Mouse (Mus musculus) left cerebral cortex, adult 2 months (tissue): ENCODE data around the gene Maml2. TPM values are rescaled to one million over a fixed set of nuclear protein-coding genes. Genes with fewer than 3 reads are reported as not detected.

Experiments used
- DNase-seq, 2 experiments: peaks; one replicate each; pipeline ENCODE4 v3.0.0; 2021 to 2022; ENCODE audit warnings: low spot score in 2 of 2, mixed read lengths in 1 of 2; ENCODE audit errors: extremely low spot score in 1 of 2
- H3K27ac ChIP-seq: fragments of 200-600 bp; 2 replicates; pipeline ENCODE4 v1.8.1; 2022
- H3K4me3 ChIP-seq: fragments of 200-600 bp; 2 replicates; pipeline ENCODE4 v1.8.1; 2022
- CTCF ChIP-seq: fragments of 200-600 bp; IDR thresholded peaks from 2 replicates; pipeline ENCODE4 v1.8.1; 2022; ENCODE audit warnings: antibody characterized with exemption, mild to moderate bottlenecking, moderate library complexity
- intact Hi-C: fragments of 180-260 bp; cut with DNase I; formaldehyde crosslinking; loops from one replicate; pipeline ENCODE4 v1.15.1; 2025
- total RNA-seq, 2 experiments: library from RNA; stranded (reverse); gene quantifications; 2 replicates each; pipeline ENCODE4 v1.2.3; 2021

The Maml2 gene
- total RNA-seq, 2 experiments from 2014 or later: 7.1 to 7.2 TPM

DNA sequence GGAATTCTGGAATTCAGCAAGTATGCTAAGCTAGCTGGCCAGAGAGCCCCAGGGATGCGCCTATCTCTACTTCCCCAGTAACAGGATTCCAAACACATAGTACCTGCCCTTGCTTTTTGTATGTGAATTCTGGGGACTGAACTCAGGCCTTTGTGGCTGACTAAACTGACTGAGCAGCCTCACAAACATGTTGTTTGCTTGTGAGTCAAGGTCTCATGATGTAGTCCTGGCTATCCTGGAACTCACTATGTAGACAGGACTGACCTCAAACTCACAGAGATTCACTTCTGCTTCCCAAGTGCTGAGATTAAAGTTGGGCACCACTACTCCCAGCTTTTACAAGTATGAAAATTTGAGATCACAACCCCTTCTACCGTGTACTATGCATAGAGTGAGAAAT lies 16.2 kb downstream of the Maml2 start:
- H3K27ac ChIP-seq: no peak overlapping the region
- intact Hi-C loops: no loop called here
- DNase-seq: no peak

DNA sequence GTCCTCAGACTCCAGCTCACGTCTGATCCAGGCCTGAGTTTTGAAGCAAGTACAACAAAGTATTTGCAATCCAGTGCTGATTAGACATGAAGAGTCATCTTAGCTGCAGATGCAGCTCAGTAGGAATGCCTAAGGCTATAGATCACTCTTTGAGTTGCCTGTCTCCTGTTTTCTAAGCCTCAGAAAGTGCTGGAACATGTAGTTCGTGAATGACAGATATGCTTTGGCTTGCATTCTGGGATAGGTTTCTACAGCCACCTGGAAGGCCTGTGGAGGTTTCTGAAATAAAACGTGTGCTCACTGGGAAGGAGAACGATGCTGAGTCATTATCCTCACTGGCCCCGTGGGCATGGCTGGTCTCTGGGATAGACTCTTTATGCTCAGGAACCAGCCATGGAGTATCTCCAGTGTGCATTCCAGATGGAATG lies 16.8 kb downstream of the Maml2 start:
- no peak overlapping the region for H3K4me3 ChIP-seq
- H3K27ac ChIP-seq: no peak overlapping the region
- TF ChIP-seq CTCF: no peak
- no peak for DNase-seq
- intact Hi-C loops: no loop called here

More for the DNA sequence above, 16.2 kb downstream of the Maml2 start:
- H3K4me3 ChIP-seq: no peak overlapping the region
- TF ChIP-seq CTCF: no peak

DNA sequence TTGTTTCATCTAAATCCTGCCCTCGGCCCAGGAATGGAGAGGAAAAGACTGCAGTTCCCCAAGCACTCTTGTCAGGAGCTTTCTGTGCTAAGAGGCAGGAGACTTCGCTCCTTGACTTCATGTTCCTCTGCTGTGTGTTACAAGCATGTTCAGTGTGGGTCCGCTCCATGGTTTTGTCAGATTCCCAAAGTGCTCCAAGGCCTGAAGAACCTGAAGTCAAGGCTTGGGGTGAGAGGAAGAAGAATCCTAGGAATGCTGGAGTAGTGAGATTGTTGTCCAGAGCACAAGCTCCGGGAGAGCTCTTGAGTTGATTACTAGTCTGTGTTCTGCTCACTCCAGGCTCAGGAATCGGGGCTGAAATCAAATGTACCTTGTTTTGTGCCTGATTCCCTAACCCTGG lies 17.6 kb downstream of the Maml2 start:
- H3K27ac ChIP-seq: no peak overlapping the region; the same call in 1 of the 2 replicates
- no peak for DNase-seq
- H3K4me3 ChIP-seq: no peak overlapping the region
- TF ChIP-seq CTCF: no peak
- intact Hi-C loops: no loop called here

DNA sequence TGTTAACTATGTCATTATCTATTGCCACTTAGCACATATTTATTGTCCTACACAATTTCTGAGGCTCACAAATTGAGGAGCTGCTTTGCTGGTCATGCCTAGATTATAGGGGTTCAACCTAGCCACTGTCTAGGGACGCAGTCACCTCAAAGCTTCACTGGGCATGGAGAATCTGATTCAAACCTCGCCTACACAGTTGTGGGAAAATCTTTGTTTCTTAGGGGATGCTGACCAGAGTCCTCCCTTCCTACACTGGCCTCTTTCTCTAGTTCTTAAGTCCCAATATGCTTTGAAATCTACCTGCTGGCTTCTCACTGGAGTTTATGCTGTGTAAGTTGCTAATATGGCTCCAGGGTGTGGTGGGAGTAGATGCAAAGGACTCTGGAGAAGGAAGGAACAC lies 21.8 kb downstream of the Maml2 start:
- no peak for DNase-seq
- TF ChIP-seq CTCF: no peak
- intact Hi-C loops: no loop called here
- Histone ChIP-seq H3K27ac (no peak overlapping the region), H3K4me3 (no peak overlapping the region)

DNA sequence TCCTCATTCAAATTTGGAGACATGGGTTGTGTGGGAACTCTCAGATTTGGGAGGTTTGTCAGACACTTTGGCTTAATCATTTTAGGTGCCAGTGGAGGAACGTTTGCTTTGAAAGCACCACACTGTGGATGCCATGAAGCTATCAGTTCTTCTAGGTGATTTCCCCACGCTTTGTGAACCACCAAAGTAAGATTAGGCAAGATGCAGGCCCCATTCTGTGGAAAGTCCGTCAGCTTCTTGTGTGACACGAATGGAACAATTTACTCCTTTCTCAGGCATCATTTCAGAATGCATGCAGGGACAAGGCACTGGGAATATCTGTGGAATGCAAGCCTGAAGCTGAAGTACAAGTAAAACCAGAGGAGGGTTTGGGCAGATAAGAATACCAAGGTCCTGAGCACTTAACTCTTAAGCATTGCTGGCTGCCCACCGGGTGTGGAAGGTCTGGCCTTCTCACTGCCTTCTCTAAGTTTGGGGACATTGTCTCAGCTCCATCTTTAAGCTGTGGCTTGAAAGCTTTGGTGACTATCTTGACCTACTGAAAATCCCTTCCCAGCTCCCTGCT lies 23.1 kb downstream of the Maml2 start:
- Histone ChIP-seq H3K4me3 (no peak overlapping the region), H3K27ac (no peak overlapping the region)
- intact Hi-C loops: no loop called here
- TF ChIP-seq CTCF: no peak
- no peak for DNase-seq

DNA sequence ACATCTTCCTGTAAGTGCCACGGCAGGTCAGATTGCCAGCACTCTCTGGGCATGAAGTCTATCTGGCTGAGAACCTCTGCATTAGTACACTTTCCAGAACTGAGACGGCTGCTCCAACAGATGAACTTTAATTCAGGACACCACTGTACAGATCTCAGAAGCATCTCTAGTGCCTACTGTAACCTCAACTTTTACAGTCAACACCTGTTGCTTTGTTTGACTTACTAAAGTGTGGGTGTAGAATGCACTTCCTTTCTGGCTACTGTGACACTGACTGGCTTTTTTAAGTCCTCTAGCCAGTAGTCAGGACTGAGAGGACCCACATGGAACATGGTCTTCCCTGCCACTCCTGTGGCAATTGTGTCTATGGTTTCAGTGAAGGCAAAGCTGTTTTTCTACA lies 25.3 kb downstream of the Maml2 start:
- intact Hi-C loops: no loop called here
- Histone ChIP-seq H3K4me3 (no peak overlapping the region), H3K27ac (no peak overlapping the region)
- DNase-seq: no peak
- TF ChIP-seq CTCF: no peak

DNA sequence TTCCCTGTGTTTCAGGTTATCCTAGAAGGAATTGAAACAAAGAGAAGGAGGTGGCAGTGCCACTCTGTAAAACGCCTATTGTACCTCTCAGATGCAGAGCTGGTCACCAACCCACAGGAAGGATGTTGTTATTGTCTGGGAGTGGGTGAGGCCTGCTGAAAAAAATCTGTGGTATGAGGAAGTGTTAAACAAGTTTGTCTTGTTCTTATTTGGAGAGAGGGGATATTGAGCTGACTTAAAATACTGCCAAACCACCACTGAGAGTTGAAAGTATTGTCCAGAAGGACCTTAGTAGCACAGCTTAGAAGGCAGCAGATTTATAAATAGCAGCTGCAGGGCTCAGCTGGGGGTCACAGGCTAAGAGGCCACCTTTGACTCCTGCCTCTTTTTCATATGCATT lies 25.9 kb downstream of the Maml2 start:
- intact Hi-C loops: no loop called here
- no peak overlapping the region for H3K4me3 ChIP-seq
- DNase-seq: no peak
- no peak for TF ChIP-seq CTCF
- H3K27ac ChIP-seq: no peak overlapping the region

DNA sequence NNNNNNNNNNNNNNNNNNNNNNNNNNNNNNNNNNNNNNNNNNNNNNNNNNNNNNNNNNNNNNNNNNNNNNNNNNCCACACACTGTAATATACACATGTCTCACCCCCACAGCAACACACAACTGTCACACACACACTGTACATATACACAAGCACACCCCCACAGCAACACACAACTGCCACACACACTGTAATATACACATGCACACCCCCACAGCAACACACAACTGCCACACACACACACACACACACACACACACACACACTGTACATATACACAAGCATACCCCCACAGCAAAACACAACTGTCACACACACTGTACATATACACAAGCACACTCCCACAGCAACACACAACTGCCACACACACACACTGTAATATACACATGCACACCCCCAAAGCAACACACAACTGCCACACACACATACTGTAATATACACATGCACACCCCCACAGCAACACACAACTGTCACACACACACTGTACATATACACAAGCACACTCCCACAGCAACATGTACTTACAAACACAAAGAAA lies 116.5 kb downstream of the Maml2 start:
- Histone ChIP-seq H3K4me3 (no peak overlapping the region), H3K27ac (no peak overlapping the region)
- TF ChIP-seq CTCF: no peak
- DNase-seq: no peak
- intact Hi-C loops: no loop called here

DNA sequence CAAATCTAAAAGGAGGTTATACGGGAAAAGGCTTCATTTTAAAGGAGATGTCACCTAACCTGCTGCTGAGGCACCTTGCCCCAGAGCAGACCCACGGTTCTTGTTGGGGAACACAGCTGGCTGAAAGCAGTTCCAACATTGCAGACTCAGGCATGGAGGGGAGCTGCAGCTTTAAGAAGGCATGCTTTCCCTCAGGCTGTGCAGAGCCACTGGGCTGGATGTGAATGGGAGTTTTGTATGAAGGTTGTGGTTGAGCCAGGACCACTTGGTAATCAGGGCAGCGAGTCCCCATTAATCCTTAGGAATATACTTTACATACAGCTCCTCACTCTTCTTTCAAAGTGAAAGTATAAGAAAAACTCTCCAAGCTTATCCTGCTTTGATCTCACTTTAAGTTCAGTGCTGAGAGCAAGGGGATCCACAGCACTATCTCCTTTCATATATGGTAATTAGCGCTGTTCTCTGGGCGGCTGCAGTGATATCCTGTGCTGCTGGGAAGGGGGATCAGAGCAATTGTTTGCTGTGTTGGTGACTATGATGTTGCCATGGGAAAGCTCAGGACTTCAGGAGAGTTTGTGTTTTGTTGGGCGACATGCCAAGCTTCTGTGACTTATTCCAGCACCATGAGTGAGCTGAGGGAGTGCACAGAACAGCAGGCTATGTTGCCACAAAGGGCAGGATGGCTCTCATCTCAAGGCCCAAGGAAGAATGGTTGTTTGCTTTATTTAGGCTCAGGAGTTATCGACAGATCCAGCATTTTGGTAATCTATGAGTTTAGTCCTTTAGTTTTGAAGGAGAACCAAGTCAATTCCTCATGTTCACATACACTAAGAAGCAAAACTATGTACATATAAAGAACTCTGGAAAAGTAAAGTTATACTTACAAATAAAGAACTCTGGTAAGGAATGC lies 127.5 kb downstream of the Maml2 start:
- intact Hi-C loops: no loop called here
- DNase-seq: peak; percentile 20 to 45
- H3K4me3 ChIP-seq: no peak overlapping the region
- TF ChIP-seq CTCF: no peak
- peak overlapping the region; percentile 80 for H3K27ac ChIP-seq

DNA sequence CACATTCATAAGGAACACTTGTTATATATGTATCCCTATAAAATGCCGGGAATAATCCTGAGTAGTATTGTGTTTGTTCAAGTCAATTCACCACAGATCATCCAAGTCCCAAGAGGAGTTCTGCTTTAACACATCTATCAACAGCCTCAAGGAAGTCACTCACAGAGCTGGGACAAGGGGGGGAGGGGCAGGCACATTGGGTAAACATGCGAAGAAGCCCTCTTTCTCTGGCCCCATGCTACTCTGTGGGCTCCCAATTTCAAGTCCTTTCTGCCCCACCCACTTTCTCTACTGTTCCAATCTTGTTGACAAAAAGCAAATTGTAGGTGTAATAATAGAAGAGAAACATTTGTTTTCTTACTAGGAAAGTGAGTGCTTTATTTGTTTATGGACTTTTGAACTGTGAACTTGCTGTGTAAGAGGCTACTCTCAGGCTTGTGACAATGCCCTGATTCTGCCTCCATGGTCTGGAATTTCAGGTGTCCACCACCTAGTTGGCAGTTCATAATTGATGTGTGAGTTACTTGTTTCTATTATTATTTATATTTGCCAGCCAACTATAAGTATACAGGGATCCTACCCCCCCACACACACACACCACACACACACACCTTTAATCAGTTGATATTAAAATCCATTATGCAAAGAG lies 131.8 kb downstream of the Maml2 start:
- H3K27ac ChIP-seq: no peak overlapping the region
- H3K4me3 ChIP-seq: no peak overlapping the region
- intact Hi-C loops: no loop called here
- no peak for TF ChIP-seq CTCF
- no peak for DNase-seq

DNA sequence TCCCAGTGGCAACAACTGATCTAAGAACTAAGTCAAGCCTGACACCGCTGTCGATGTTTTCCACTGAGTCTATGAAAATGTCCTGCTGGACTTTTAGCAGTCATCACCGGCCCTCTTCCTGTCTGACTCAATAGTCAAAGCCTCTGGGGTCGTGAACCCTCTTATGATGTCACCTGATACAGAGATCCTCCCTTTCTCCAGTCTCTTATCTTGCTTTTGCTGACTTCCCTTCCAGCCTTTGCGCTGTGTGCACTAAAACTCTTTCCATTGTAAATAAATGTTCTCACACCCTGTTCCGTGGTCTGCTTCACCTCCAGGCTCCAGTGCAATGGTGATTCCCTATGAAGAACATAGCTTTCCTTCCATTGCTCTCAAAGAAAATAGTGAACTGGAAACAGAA lies 132.5 kb downstream of the Maml2 start:
- DNase-seq: no peak
- Histone ChIP-seq H3K4me3 (no peak overlapping the region), H3K27ac (no peak overlapping the region)
- TF ChIP-seq CTCF: no peak
- intact Hi-C loops: no loop called here

DNA sequence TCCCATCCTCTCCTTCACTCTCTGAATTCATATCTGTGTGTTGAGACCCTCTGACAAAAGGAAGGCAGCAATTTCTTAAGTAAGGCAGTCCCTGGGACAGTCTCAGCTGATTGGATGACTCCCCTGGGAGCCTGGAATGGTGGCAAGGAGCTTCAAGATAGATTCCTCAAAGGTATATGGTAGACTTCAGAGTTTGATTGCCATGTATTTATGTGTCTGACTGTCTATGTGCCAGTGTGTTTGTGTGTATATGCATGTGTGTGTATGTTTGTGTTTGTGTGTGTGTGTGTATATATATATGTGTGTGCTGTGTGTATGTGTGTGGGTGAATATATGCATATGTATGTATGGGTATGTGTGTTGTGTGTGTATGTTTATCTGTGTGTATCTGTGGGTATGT lies 133.0 kb downstream of the Maml2 start:
- intact Hi-C loops: no loop called here
- TF ChIP-seq CTCF: no peak
- no peak for DNase-seq
- Histone ChIP-seq H3K27ac (no peak overlapping the region), H3K4me3 (no peak overlapping the region)
